Mouse (Mus musculus) ovary, postnatal 10 days (tissue): Measurements from ENCODE around the gene Lpgat1.
A peak's percentile ranks its signal among the peaks of the same experiment; 100 is the strongest.

ENCODE experiments used
- DNase-seq: peaks from one replicate; pipeline ENCODE4 v3.0.0; 2022; ENCODE audit warnings: low spot score

Lpgat1 gene

GRCm38 (mm10) chr1:191806740-191807139, 89.1 kb downstream of the Lpgat1 start:
- no peak for DNase-seq

DNA sequence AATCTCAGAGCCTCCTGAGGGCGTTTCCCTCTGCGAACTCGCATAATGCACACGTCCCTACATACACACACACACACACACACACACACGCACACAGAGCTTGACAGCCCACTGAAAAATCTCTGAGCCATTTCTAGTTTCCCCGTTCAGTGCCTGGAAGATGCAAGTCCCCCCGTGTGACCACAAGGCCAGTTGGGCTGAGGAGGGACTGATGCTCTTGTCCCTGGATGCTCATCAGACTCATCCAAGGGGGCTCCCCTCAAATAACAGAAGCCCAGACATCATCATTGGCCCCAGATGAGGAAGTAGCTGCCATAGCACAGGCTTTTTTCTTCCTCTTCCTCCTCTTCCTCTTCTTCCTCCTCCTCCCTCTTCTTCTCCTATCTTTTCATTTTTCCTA, 90.3 kb downstream of the Lpgat1 start:
- no peak for DNase-seq

DNA sequence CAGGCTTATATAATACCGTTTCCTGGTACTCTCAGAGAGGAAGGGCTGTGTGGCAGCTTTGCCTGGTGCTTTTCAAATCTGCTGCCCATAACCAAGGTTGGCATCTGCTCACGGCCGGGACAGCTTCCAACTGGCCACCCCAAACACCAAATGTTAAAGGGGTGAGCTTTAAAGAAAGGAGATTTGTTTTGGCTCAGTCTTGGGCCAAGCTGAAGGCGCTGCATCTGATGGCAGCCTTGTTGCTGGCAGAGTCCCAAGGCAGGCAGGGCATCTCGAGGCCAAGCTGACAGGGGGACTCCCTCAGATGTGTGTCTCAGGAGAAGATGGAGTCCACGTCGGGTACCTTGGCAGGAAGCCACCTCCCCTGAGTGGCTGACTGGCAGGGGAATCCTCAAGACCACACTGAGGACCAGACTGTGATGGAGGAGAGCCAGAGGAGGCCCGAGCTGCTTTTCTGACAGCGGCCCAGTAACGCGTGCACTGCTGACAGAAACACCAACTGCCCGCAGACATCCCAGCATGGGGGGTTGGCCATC, 91.1 kb downstream of the Lpgat1 start:
- no peak for DNase-seq

DNA sequence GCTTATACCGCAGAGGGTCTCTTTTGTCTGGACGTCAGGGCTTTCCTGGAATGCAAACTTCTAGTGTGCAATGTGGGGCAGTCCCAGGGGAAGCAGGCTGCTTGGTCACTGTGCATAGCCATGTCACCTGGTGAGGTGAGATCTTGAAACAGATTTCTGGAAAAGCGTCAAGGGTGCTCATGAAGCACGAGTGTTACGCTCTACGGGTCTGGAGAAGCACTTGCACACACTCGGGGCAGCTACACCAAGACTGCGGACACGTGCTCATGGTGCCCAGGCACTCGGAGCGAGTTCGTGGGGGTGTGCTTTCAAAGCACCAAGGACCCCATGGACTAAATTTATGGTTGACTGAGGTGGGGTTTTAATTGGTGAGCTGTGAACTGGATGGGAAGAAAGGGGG, 94.1 kb downstream of the Lpgat1 start:
- DNase-seq, result no peak

- no peak for DNase-seq
Observed at GRCm38 (mm10) chr1:191812949-191813691, 95.5 kb downstream of the Lpgat1 start.

- DNase-seq, result no peak
Observed at GRCm38 (mm10) chr1:191814240-191814639, 96.6 kb downstream of the Lpgat1 start.

- DNase-seq, result no peak
Observed at GRCm38 (mm10) chr1:191814935-191815334, 97.3 kb downstream of the Lpgat1 start.

GRCm38 (mm10) chr1:191816596-191816995, 99.0 kb downstream of the Lpgat1 start:
- DNase-seq, result no peak

- DNase-seq, result peak; percentile 75
Observed at GRCm38 (mm10) chr1:191817418-191818144, 99.9 kb downstream of the Lpgat1 start.

DNA sequence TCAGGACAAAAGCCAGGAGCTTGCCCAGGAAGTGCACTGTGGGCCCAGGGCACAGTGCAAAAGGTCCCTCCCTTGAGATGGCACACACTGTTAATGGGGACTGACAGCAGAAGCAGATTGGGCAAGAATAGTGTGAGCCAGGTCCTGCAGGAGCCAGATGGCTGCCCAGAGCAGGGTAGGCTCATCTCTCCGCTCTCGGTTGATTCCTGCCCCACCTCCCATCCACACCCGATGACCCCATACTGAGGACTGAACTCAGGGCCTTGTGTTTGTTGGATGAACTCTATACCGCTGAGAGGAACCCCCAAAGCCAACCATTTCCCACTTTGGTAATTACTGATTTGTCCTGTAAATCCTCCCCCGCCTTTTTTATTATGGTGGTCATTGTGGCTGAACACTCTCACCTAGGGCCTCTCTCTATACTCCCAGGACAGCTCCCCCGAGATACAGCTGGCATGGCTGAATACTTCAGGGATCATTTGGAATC, 100.6 kb downstream of the Lpgat1 start:
- no peak for DNase-seq

- no peak for DNase-seq
Observed at GRCm38 (mm10) chr1:191819026-191819425, 101.4 kb downstream of the Lpgat1 start.

DNA sequence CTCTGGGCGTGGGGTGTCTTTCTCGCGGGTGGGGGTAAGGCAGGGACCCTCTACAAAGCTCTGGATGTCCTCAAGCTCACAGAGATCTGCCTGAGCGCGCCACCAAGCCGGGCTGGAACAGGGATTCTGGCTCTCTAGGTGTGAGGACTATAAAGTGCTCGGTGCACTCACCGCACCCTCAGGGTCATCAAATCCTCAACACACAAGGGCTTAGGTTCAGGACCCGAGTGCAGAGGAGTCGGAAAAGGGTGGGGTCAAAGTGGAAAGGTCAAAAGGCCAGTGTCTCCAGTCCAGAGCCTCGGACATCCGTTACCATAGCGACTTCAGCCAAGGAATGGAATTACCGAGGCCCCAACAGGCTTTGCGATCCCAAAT, 103.3 kb downstream of the Lpgat1 start:
- DNase-seq, result no peak

GRCm38 (mm10) chr1:191821326-191822091, 103.9 kb downstream of the Lpgat1 start, which contains the start of gene Nek2:
TSS of gene Nek2 (plus strand) at chr1:191821444.
- peak; percentile 89 for DNase-seq

- DNase-seq, result no peak
Observed at GRCm38 (mm10) chr1:191829124-191829523, 111.5 kb downstream of the Lpgat1 start.

DNA sequence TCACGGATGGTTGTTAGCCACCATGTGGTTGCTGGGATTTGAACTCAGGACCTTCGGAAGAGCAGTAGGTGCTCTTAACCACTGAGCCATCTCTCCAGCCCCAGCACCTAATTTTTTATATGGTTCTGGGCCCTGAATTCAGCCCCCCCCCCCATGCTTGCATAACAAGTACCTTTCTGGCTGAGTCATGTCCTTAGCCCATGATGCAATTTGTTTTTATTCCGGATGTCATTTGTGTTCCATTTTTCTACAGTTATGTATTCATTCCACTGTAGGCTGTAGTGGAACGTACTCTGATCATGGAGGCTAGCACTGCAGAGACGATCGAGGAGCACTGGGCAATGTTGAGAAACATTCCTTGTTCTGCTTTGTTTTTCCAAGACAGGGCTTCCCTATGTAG, 115.8 kb downstream of the Lpgat1 start:
- no peak for DNase-seq
